Mouse (Mus musculus): ENCODE data around the gene Catsperd.

- peak; percentile 97 for TF ChIP-seq CTCF (IDR thresholded peaks at IDR 0.05; ENCODE audit: low read depth)
- no peak for TF ChIP-seq EP300 (IDR thresholded peaks at IDR 0.05; ENCODE audit: low read depth)
These were observed 40.6 kb downstream of the Catsperd start for GRCm38 (mm10) chr17:56668384-56669144.
